Mouse (Mus musculus) lung, adult 2 months (tissue): ENCODE measurements around the gene Nrn1.

Experiments
- CTCF ChIP-seq: fragments of 200-500 bp; IDR thresholded peaks from 2 replicates; pipeline ENCODE4 v1.5.1; 2011; ENCODE audit warnings: mild to moderate bottlenecking, low read length, control low read depth; ENCODE audit not compliant: insufficient read depth
- POLR2A ChIP-seq: fragments of 200-500 bp; IDR thresholded peaks from 2 replicates; pipeline ENCODE4 v1.6.1; 2011; ENCODE audit warnings: low read depth, mild to moderate bottlenecking, control low read depth, low read length, borderline replicate concordance; ENCODE audit errors: extremely low read depth

DNA sequence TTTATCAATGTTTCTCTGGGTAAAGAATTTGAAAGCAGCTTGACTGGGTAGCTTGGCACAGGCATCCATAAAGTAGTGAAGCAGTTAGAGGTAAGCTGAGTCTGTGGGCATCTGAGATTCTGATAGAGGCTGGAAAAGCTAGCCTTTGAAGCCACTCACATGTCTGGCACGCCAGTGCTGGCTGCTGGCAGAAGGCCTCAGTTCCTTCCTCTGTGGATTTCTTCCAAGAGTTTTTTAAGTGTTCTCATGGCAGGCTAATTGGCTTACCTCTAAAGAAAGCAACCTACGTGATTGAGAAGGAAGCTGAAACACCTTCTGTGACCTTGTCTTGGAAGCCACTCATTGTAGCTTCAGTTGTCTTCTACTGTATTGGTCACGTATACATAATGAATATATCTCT lies 17.6 kb downstream of the Nrn1 start:
- TF ChIP-seq POLR2A = no peak
- no peak for TF ChIP-seq CTCF
